Mouse (Mus musculus): ENCODE measurements around the gene Zmat5.

Gene Zmat5

DNA sequence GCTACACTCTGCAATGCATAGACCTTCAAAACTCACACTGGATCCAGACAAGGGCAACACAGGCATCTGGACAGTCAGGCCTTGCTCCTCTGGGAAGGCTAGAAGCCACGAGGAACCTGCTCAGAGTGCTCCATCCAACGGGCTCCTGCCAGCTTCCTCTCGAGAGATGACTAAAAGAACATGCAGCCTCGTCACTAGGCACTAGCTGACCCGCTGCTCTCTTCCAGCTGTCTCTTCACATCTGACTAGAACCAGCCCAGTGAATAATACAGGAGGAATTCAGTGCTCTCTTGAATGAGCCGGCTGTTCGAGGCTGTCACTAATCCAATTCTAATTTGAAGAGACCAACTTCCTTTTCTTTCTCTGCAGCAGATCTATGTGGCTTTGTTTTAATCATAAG lies 67.3 kb downstream of the Zmat5 start:
- no peak for DNase-seq (ENCODE audit: low read depth, low spot score)

- peak; percentile 20 for DNase-seq (ENCODE audit: low read depth, low spot score)
Measured at GRCm38 (mm10) chr11:4772925-4773324, 68.4 kb downstream of the Zmat5 start.

DNA sequence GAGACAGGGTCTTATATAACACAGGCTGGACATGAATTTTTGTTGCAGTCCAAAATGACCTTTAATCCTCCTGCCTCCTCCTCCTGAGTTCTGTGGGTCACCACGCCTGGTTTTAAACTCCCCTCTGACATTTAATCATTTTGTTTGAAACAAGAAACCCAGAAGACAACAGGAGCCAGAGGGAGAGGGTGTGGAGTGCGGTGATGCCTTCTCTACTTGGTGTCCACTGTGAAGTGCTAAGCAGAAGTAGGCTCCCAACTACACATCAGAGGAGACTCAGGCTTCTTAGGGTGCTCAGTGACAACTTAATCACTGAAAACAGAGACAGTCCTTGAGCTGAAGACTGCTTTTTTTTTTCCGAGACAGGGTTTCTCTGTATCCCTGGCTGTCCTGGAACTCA lies 76.4 kb downstream of the Zmat5 start:
- no peak for DNase-seq (ENCODE audit: low read depth, low spot score)

DNA sequence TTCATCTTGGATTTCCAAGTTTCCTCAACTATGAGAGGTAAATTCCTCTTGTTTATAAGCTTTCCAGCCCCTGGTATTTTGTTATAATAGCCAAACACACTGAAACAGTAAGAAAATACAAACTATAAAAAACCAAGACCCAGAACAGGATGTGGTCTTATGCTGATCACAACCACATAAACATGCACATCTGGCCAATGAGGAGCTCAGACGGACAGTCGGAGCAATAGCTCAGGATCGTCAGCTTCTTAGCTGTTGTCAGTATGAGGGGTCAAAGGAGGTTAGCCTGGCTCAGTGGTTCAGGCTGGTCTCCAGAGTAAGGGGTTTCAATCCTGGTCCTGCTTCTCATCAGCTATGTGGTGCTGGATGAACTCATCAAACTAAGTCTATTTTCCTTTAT lies 78.6 kb downstream of the Zmat5 start:
- no peak for DNase-seq (ENCODE audit: low read depth, low spot score)

DNA sequence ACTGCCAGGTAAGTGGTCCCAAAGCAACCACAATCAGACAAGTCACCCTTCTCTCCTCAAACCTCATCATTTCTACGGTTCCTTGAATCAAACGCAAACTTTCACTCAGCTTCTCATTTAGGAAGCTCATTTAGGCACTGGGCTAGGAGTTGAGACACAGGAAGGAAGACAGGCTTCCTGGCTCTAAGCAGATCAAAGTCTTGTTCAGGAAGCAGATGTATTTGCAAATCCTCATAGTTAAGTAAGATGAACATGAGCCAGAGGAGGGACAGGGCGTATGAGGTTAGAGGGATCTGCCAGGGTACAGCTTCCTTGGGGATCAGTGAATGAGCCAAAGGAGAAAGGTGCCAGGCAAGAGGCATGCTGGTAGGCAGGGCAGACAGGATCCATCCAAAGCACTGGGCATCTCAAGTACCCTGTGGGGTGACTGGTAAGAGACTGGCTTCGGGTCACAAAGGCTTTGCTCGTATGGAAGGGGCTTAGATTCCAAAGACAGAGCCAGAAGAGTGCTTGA lies 80.2 kb downstream of the Zmat5 start:
- peak; percentile 18 for DNase-seq (ENCODE audit: low read depth, low spot score)

Measured in retina, adult 2 months (tissue).